Mouse (Mus musculus) erythroblast, embryonic 14.5 days (primary cell): ENCODE measurements around the gene Mpv17l2.

Experiments
- GATA1 ChIP-seq: IDR thresholded peaks from 2 replicates; pipeline ENCODE4 v1.6.1; 2012; ENCODE audit warnings: low read length, inconsistent platforms, mixed read lengths
- TAL1 ChIP-seq: IDR thresholded peaks from 3 replicates; pipeline ENCODE4 v1.6.1; 2012; ENCODE audit warnings: low read length, inconsistent platforms, mixed read lengths

DNA sequence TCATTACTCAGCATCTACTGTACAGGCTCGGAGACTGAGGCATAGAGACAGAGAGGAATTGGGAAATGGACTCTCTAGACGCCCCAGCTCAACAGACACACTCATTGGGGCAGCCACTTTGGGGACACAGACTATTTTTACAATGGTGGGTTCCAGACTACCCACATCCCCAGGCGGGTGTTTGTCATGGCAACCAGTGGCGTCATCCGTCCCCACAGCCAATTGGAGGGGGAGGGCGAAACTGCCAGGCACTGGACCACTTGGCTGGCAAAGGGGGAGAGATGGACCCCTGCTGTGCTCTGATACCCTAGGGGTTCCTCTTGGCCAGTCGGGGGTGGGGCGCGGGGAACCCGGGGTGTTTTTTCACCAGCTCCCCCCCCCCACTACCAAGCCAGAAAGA lies 39.9 kb upstream of the Mpv17l2 start:
- TF ChIP-seq GATA1 (no peak), TAL1 (no peak)
